Mouse (Mus musculus) midbrain, embryonic 13.5 days (tissue): ENCODE data around the gene Ralgapa2. TPM values are rescaled to one million over a fixed set of nuclear protein-coding genes. Genes with fewer than 3 reads are reported as not detected.

Experiments
- ATAC-seq: fragments of 200-750 bp; cut with Nextera tagmentation; 2 replicates; pipeline ENCODE4 v1.8.0; 2017; ENCODE audit warnings: mild to moderate bottlenecking, moderate TSS enrichment, moderate library complexity
- H3K27ac ChIP-seq: fragments of 300-500 bp; sonication (generic); 2 replicates; pipeline ENCODE4 v1.5.1; 2015; ENCODE audit warnings: inconsistent platforms, mild to moderate bottlenecking, moderate library complexity
- H3K27me3 ChIP-seq: fragments of 300-500 bp; sonication (generic); 2 replicates; pipeline ENCODE4 v1.6.1; 2015; ENCODE audit warnings: mild to moderate bottlenecking, inconsistent platforms
- H3K36me3 ChIP-seq: fragments of 300-500 bp; sonication (generic); 2 replicates; pipeline ENCODE4 v1.6.1; 2015; ENCODE audit warnings: mild to moderate bottlenecking, inconsistent platforms
- H3K4me1 ChIP-seq: fragments of 300-500 bp; sonication (generic); replicated peaks from 2 replicates; pipeline ENCODE4 v1.6.1; 2015; ENCODE audit warnings: inconsistent platforms
- H3K4me2 ChIP-seq: fragments of 300-500 bp; sonication (generic); replicated peaks from 2 replicates; pipeline ENCODE4 v1.6.1; 2015; ENCODE audit warnings: moderate library complexity, mild to moderate bottlenecking, inconsistent platforms
- H3K4me3 ChIP-seq: fragments of 300-500 bp; sonication (generic); replicated peaks from 2 replicates; pipeline ENCODE4 v1.5.1; 2015; ENCODE audit warnings: mild to moderate bottlenecking, inconsistent platforms
- H3K9ac ChIP-seq: fragments of 300-500 bp; sonication (generic); replicated peaks from 2 replicates; pipeline ENCODE4 v1.6.1; 2015; ENCODE audit warnings: mild to moderate bottlenecking, inconsistent platforms
- H3K9me3 ChIP-seq: fragments of 300-500 bp; sonication (generic); 2 replicates; pipeline ENCODE4 v1.6.1; 2016; ENCODE audit warnings: mild to moderate bottlenecking, inconsistent platforms
- WGBS: fragments of 180-500 bp; shearing (Covaris S2); methylation state at CpG from one replicate; pipeline ENCODE4 v1.1.7; 2015; 5-methylcytosine and 5-hydroxymethylcytosine counted together
- polyA plus RNA-seq: library from polyadenylated mRNA; unstranded; fragments of >200 nt; fragmentation: Nextera tagmentation; extraction: Ambion mirVana; gene quantifications from 2 replicates; pipeline ENCODE4 v1.2.1, GENCODE M21; 2015

The Ralgapa2 gene
- polyA plus RNA-seq, 1 experiment from 2014 or later, result 11.7 TPM

DNA sequence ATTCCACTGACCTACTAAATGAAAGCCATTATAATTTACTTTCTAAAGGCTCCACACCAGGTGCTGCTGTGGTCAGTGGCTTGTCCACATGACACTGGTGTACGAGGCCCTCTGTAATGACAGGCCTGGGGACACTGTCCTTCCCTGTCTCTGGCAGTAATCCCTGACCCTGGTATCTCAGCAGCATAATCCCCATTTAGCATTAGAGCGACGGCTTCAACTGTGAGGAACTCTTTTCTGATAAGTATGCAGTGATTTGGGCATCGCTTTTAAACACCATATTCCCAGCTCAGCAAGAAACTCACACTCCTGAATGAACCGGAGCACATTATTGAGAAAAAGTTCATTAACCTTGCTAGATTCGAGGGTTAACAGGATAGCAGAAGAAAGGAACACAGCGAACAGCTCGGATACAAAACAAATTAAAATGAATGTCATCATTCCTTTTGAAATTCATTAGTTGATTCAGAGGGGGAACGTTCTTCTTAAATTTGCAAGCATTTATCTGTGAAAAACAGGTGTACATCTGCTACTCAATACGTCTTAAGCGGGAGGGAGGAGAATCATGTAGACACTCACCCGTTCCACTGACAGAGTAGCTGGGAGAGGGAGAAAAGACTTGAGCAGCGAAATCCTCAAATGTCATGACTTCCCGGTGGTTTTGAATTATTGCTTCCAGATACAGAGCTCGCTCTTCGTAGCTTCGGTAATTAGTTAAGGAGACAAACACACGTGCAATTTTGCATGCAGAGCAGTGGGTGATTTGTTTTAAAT, 252.2 kb downstream of the Ralgapa2 start:
- Histone ChIP-seq H3K4me1 (peaks cover 68% of the 10 kb centered on the region), H3K27ac (peak overlapping the region; percentile 86), H3K9ac (no peak overlapping the region), H3K4me2 (0 out of 2 replicates have a peak overlapping the region, but pooled peaks have one; percentile 1), H3K9me3 (no peaks in the 10 kb centered on the region), H3K27me3 (peaks cover 12% of the 10 kb centered on the region), H3K4me3 (no peak overlapping the region), H3K36me3 (no peaks in the 10 kb centered on the region)
- WGBS, result 13% methylated on average over 18 of the region's 18 CpGs
- ATAC-seq, result no peak

DNA sequence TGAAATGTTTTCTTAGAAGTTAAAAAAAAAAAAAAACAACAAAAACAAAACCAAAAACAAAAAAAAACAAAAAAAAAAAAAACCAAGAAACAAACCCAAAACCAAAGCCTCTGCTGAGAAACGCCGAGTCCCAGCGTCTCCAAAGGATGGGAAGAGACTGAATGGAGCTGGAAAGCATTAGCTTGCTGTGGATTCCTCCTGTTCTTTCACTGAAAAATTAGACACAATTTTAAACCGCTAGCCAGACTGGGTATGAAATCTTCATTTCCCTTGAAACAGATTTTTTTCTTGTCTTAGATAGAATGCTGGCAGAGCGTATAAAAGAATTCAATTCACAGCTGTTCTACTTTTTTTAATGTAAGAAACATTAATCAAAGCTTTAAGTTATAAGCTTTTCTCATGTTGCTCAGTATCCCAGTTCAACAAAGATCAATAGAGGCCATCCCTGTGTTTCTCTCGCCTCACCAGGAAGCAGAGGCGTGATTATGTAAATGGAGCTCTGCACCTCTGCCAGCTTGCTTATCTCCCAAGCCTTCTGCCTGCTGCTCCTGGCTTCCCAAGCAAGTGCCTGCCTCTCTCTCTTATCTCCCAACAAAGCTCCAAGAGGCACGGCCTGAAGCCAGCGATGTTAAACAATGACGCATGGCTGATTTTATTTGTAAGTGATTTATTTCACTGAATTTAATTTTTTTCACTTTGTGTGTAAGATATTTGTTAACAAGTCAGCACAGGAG, 253.2 kb downstream of the Ralgapa2 start:
- H3K9ac ChIP-seq, result no peak overlapping the region
- 7% methylated on average over 10 of the region's 10 CpGs for whole genome bisulfite sequencing
- no peaks in the 10 kb centered on the region for H3K36me3 ChIP-seq
- H3K4me1 ChIP-seq, result peaks cover 68% of the 10 kb centered on the region
- H3K27ac ChIP-seq, result peak overlapping the region; percentile 86
- H3K4me2 ChIP-seq, result 0 out of 2 replicates have a peak overlapping the region, but pooled peaks have one; percentile 14
- H3K9me3 ChIP-seq, result no peaks in the 10 kb centered on the region
- 0 out of 2 replicates have a peak, but pooled peaks cover 3% of the 10 kb centered on the region for H3K27me3 ChIP-seq
- H3K4me3 ChIP-seq, result no peak overlapping the region
- peak; percentile 78 for ATAC-seq

DNA sequence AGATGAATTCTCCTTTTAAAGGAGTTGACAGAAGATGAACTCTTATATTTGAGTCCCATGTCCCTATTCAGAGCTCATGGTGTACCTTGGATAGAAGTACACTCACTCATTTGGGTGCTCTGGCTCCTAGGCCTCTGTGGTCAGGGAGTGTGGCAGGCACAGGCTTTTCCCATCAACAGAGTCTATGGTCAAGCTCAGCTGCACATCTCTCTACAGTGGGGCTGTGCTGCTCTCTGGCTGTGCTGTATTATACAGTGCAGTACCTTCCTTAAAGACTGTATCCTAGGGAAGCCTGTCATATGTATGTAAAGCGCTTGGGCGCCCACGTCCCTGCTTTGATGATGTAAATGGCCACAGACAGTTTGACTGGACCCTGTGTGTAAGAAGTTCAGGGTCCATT, 254.5 kb downstream of the Ralgapa2 start:
- 0 out of 2 replicates have a peak, but pooled peaks cover 3% of the 10 kb centered on the region for H3K27me3 ChIP-seq
- no peak; the same call in 1 of the 2 replicates for ATAC-seq
- WGBS, result 72% methylated on average over 3 of the region's 3 CpGs
- H3K27ac ChIP-seq, result peak overlapping the region; percentile 64; the same call in 1 of the 2 replicates
- no peaks in the 10 kb centered on the region for H3K36me3 ChIP-seq
- no peak overlapping the region for H3K4me3 ChIP-seq
- H3K4me1 ChIP-seq, result peaks cover 64% of the 10 kb centered on the region
- no peak overlapping the region for H3K4me2 ChIP-seq
- H3K9me3 ChIP-seq, result no peaks in the 10 kb centered on the region
- no peak overlapping the region for H3K9ac ChIP-seq

DNA sequence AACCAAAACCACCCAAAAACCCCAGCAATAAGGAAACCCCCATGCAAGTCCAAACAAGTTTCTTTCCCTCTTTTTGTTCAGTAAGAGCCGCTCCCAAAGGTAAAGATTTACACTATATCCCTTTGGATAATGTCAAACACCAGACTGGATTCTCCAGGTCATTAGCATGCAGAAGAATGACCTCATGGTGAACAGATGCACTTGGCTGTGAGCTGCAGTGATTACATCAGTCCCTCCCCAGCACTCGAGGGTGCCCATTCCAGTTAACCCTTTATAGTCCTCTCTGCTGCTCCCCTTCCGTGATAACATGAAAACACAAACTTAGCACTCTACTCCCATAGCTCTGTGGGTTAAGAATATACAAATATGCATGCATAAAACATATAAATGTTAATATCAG, 255.1 kb downstream of the Ralgapa2 start:
- 20% methylated on average over 3 of the region's 3 CpGs for WGBS
- Histone ChIP-seq H3K36me3 (no peaks in the 10 kb centered on the region), H3K4me2 (no peak overlapping the region), H3K27me3 (0 out of 2 replicates have a peak, but pooled peaks cover 3% of the 10 kb centered on the region), H3K4me3 (no peak overlapping the region), H3K4me1 (peaks cover 59% of the 10 kb centered on the region), H3K9ac (no peak overlapping the region), H3K9me3 (no peaks in the 10 kb centered on the region), H3K27ac (peak overlapping the region; percentile 64)
- ATAC-seq, result no peak

DNA sequence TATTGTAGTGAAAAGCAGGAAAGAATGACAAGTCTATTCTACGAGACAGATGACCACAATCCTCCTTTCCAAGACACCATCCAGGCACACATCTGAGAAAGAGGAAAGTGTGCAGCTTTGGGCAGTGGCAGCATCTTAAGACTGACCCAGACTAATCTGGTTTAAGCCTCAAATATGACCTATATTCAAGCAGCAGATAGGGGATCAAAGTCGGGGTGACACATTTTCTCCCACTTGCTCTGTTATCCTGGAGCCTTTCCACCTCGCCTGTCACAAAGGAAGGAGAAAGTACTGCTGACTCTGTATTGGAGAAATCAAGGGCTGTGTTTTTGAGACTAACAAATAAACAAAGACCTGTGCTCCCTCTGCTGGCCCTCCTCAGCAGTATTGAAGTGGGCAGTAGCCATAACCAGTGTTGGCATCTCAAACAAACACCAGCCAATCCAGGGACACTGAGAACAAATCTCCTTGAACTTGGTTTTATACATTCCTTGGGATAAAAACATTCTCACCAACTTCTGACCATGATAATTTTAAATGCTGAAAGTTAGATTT, 255.7 kb downstream of the Ralgapa2 start:
- peak; percentile 43; the same call in 1 of the 2 replicates for ATAC-seq
- Histone ChIP-seq H3K4me3 (no peak overlapping the region), H3K4me1 (peaks cover 52% of the 10 kb centered on the region), H3K27me3 (0 out of 2 replicates have a peak, but pooled peaks cover 3% of the 10 kb centered on the region), H3K9me3 (no peaks in the 10 kb centered on the region), H3K9ac (no peak overlapping the region), H3K4me2 (no peak overlapping the region), H3K36me3 (no peaks in the 10 kb centered on the region), H3K27ac (peak overlapping the region; percentile 40)
- 44% methylated on average over 3 of the region's 3 CpGs for WGBS

DNA sequence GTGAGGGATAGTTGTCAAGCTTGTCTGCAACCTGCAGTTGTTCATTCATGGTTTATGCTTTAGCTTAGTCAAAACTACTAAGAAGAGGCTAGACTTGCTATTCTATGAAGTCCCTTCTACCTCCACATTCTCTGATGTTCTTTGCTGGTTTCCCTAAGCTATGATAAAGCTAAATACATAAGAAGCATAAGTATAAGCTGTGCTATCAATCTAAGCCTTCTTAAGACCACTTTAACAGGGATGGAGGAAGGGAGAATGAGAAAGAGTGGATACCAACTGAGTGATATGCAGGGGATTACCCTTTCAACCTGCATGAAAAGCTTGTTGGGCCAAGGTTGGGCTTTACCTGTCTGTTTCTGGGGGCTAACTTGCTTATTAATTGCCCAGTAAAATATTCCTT, 256.5 kb downstream of the Ralgapa2 start:
- Histone ChIP-seq H3K4me2 (no peak overlapping the region), H3K4me1 (peaks cover 46% of the 10 kb centered on the region), H3K36me3 (no peaks in the 10 kb centered on the region), H3K4me3 (no peak overlapping the region), H3K9ac (no peak overlapping the region), H3K27ac (no peak overlapping the region), H3K27me3 (0 out of 2 replicates have a peak, but pooled peaks cover 3% of the 10 kb centered on the region), H3K9me3 (no peaks in the 10 kb centered on the region)
- ATAC-seq, result no peak

DNA sequence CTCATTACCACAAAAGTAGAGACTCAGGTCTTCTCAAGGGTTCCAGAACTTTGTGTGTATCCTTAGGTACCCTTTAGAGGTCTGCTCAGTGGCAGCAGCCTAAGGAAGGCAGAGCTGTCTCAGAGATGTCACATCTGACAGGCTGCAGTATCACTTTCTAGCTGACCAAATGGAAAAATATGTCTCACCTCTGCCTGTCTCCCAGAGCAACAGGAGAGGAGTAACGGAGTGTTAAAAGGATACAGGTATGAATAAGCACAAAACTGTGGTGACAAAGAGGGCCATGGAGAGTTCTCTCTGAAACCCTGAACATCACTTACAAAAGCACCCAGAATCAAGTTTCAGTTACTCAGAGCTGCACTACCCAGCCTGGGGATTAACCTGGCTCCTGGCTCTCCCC, 257.8 kb downstream of the Ralgapa2 start:
- Histone ChIP-seq H3K9ac (no peak overlapping the region), H3K27me3 (0 out of 2 replicates have a peak, but pooled peaks cover 3% of the 10 kb centered on the region), H3K4me2 (no peak overlapping the region), H3K4me1 (peaks cover 37% of the 10 kb centered on the region), H3K27ac (no peak overlapping the region), H3K9me3 (no peaks in the 10 kb centered on the region), H3K4me3 (no peak overlapping the region), H3K36me3 (no peaks in the 10 kb centered on the region)
- ATAC-seq, result no peak
- WGBS, result 95% methylated on average over 1 of the region's 1 CpGs

DNA sequence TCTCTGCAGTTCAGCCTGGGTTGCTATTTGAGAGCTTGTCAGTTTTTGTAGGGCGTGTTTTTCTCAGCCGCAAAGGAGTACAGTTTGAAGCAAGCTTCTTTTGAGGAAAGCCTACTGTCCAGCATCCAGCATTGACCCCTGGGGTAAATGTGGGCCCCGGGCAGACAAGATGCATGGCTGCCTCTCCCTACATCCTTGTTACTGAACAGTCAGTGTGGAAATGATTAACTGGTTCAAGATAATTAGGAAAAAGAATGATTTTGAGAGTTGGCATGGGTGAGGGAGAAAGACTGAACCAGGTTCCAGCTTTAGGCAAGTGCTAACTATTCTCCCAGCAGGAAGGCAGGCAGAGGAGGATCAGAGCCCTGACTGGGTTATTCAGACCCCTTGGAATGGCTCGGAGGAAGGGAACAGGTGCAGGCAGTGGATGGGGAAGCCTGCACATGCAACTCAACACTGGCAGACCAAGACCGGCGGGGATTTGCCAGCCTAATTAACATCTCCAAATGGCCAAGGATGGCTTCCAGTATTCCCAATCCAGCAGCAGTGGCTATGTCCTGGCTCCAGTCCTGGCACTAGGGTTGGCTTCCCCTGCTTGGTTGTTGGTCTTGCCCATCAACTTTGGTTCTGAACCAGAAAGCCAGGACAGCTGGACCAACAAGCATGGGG, 261.8 kb downstream of the Ralgapa2 start:
- 0 out of 2 replicates have a peak, but pooled peaks cover 3% of the 10 kb centered on the region for H3K36me3 ChIP-seq
- H3K4me1 ChIP-seq, result peaks cover 21% of the 10 kb centered on the region; the same call in 1 of the 2 replicates
- no peak overlapping the region for H3K4me2 ChIP-seq
- ATAC-seq, result no peak
- H3K27ac ChIP-seq, result no peak overlapping the region
- no peak overlapping the region for H3K4me3 ChIP-seq
- H3K9me3 ChIP-seq, result no peaks in the 10 kb centered on the region
- no peaks in the 10 kb centered on the region for H3K27me3 ChIP-seq
- 59% methylated on average over 6 of the region's 6 CpGs for WGBS
- H3K9ac ChIP-seq, result no peak overlapping the region

DNA sequence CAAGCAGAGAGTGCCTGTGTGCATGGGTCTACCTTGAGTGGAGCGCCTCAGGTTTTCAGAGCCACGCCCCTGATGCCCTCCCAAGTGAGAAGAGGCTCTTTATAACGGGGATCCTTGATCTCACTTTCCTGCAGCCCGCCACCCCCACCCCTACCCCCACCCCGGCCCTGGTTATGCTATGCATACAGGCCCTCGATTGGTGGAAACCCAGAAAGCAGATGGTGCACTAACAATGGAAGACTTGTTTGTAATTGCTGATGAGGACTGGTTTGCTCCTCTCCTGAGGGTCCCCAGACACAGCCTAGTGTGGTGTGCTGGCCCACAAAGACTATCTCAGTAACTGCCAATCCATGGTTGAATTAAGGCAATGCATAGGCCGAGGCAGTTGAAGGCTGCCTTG, 263.1 kb downstream of the Ralgapa2 start:
- no peak overlapping the region for H3K4me3 ChIP-seq
- peaks cover 10% of the 10 kb centered on the region; the same call in 1 of the 2 replicates for H3K36me3 ChIP-seq
- no peak overlapping the region for H3K4me2 ChIP-seq
- H3K9me3 ChIP-seq, result no peaks in the 10 kb centered on the region
- H3K9ac ChIP-seq, result no peak overlapping the region
- no peaks in the 10 kb centered on the region for H3K27me3 ChIP-seq
- WGBS, result 52% methylated on average over 7 of the region's 7 CpGs
- ATAC-seq, result peak; percentile 74
- H3K27ac ChIP-seq, result no peak overlapping the region
- H3K4me1 ChIP-seq, result peaks cover 25% of the 10 kb centered on the region; the same call in 1 of the 2 replicates

DNA sequence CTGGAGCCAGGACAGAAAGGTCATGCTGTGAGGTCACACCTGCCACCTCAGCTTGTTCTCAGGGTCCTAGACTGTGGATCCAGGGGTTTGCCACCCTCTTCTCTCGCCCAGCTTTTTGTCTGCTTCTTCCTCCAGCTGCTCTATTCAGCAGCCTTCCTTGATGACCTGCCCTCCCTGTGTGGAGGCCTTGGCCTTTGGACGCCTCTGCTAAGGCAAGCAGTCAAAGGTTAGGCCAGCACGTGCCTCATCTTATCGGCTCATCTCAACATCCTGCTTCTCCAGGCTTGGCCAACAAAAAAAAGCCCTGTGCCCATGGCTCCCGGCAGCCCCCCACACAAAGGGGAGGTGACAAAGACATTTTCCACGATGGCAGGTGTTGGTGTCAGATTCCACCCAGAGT, 264.6 kb downstream of the Ralgapa2 start:
- H3K27ac ChIP-seq, result no peak overlapping the region
- no peak for ATAC-seq
- peaks cover 10% of the 10 kb centered on the region; the same call in 1 of the 2 replicates for H3K36me3 ChIP-seq
- WGBS, result 40% methylated on average over 6 of the region's 6 CpGs
- H3K4me3 ChIP-seq, result no peak overlapping the region
- H3K4me2 ChIP-seq, result no peak overlapping the region
- H3K9me3 ChIP-seq, result no peaks in the 10 kb centered on the region
- H3K9ac ChIP-seq, result no peak overlapping the region
- H3K27me3 ChIP-seq, result no peaks in the 10 kb centered on the region
- peaks cover 25% of the 10 kb centered on the region; the same call in 1 of the 2 replicates for H3K4me1 ChIP-seq

DNA sequence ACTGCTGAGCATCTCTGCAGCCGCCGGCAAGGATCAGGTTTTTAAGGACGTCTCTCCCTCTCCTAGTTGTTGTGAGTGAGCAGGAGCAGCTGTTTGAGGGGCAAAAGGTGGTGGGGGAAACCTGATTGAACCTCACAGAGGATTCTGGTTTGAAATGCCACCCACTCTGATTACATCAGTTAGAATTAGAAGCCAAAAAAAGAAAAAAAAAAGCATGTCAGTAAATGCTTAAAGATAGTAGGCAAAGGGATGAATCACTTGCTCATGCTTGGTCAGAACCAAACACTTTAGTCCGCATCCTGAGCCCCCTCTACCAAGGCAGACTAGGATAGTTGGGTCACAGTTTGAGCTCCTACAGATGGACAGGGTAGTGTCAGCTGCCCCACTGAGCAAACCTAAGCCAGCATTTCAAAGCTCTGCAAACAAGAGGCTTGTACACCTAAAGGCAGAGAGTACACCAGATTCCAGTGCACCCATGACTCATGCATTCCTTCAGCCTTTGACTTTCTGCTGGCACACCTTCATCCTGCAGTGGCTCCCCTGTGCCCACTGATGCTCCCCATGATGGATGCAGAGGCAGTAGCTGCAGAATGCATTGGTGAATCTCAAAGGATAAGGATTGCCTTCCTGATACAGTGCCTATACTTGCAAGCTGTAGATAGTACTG, 265.6 kb downstream of the Ralgapa2 start:
- Histone ChIP-seq H3K4me3 (no peak overlapping the region), H3K27ac (no peak overlapping the region), H3K36me3 (peaks cover 10% of the 10 kb centered on the region; the same call in 1 of the 2 replicates), H3K27me3 (no peaks in the 10 kb centered on the region), H3K4me1 (peaks cover 25% of the 10 kb centered on the region; the same call in 1 of the 2 replicates), H3K9ac (no peak overlapping the region), H3K4me2 (no peak overlapping the region), H3K9me3 (no peaks in the 10 kb centered on the region)
- 77% methylated on average over 4 of the region's 4 CpGs for WGBS
- no peak for ATAC-seq
